Mouse (Mus musculus): ENCODE results near the gene Marf1.
"Not testable (repeated sequence)": the region's sequence is repeated elsewhere in the genome, so short reads cannot be mapped to it uniquely, and the experiment has no call there.

Gene Marf1

DNA sequence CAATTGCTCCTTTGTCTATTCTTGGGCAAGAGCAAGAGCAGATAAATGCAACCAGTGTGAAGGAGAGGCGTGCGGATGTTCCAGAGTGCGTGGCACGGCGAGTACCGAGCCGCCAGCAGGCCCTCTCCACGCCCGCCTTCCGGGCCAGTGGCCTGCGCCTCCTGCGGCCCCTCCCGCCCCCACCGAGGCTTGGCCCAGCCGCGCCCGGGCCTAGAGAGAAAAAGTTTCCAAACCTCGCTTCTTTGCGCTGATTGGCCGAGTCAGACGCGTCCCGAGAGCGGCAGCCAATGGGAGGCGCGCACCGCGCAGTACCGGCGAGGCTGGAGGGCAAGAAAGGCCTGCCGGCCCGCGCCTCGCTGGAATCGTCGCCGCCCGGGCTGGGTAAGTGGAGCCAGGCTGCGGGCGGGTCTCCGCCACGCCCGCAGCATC is at the start of gene Marf1, which contains the start of gene Nde1:
TSS of gene Marf1 (minus strand) at position 364 of the 429 bp plus-strand sequence.
TSS of gene Nde1 (plus strand) at position 288 of the 429 bp plus-strand sequence.
- DNase-seq (ENCODE audit: low read depth, low spot score), result peak; percentile 92

DNA sequence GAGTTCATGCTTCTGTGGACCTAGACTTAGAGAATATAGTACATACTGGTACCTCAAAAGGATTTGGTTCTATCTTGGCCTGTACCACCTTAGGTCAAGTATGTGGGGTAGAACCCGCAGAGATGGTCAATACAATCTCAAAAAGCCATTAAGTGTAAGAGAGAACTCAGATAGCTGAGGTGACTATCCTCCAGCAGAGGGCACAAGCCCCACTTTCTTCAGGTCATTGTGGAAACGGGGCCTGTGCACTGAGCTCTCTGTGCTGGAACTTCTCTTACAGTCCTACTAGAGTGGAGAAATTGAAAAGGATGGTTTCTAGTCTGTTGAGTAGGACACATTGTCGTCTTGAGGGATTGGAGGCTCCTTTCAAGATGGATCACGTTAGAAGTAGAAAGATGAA is 35.6 kb upstream of the Marf1 start:
- no peak for DNase-seq (ENCODE audit: low read depth, low spot score)

DNA sequence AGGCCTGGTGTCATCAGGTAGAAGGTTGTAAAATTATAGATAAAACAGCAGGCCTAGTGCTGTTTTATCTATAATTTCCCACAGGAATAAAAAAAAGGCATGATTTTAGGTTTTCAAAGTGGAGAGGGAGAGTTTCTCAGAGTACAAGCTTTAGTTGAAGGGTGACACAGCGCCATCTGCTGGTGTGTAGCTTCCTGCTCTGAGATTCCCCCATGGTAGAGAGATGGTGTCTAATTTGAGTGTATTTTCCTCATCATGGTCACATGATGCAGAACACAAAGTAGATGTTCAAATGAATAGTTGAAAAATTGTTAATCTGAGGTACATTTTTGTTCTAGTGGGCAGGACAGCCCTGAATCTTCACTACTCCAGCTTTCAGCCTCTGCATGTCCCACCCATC is 32.3 kb upstream of the Marf1 start:
- DNase-seq (ENCODE audit: low read depth, low spot score), result peak; percentile 55

DNA sequence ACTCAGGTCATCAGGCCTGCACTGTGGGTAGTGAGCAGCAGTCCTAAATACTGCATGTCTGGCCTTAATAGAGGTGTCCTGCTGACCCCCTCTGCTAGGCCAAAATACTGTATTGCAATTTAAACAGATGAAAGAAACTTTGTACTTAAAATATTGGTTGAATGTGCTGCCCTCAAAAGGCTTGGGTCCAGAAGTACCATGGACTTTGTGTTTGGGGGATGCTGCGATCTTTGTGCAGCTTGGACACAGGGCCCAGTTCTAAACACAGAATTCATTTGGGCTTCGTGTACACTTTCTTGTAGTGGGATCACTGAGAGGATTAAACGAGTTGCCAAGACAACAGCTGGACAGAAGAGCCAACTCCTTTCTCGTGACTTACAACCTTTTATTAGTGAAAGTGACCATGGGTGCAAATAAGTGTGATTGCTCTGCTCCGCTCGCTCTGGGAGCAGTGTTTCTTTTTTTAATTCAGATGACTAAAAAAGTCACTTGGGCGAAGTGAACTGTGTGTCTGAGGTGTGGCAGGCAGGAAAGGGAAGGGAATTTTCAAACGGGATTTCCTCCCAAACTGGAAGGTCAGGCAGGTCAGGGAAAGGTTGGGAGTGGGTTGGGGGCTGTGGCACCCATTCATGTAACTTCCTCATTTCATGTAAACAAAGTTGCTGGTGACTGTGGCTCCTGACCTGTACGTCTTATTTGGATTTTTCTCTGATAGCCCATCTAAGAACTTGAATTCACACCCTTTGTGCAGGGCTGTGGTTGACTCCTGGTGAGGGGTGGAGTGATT is 31.2 kb upstream of the Marf1 start:
- DNase-seq (ENCODE audit: low read depth, low spot score), result no peak

DNA sequence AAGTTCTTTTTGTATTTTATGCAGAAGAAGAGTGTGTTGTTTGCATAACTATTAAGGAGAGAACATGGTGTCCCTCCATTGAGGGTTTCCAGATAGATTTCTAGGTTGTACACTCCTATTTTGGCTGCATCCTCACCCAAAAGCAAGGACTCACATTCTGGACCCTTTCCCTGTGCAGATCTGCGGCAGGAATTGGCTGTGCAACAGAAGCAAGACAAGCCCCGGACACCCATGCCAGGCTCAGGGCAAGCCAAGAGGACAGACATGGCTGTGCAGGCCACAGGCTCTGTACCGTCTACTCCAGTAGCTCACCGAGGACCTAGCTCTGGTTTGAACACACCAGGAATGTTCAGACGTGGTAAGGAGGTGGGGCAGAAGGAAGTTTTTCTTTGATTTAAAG is 22.4 kb upstream of the Marf1 start:
- no peak for DNase-seq (ENCODE audit: low read depth, low spot score)

DNA sequence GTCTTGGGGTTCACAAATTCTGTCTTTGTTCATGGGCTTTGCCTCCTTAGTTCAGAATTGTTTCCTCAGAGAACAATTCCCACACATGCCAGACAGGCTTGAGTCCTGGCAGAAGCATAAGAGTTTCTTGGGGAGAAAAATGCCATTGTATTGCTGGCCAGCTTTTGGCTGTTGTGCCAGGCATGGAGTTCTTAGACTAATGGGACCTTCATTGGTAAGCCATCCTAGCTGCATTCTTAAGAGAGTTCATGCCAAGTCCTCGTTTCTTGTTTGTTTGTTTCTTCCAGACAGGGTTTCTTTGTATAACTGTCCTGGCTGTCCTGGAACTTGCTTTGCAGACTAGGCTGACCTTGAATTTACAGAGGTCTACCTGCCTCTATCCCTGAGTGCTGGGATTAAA is 20.7 kb upstream of the Marf1 start:
- no peak for DNase-seq (ENCODE audit: low read depth, low spot score)

DNA sequence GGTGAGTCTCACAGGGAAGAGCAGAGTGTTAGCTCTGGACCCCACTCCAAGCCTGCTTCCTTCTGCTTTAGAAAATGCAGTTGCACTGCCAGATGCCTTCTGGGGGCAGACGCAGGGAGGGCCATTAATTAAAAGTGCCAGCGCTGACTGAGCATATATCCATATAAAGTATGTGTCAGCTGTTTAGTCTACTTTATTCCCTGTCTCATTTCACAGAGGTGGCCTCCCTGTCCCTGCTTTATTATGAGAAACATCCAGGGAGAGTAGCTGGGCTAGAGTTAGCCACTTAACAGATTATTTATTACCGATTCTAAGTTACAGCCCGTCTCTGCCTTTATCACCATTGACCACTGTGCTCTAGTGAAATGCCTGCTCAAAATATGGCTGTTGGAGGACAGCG is 19.2 kb upstream of the Marf1 start:
- no peak for DNase-seq (ENCODE audit: low read depth, low spot score)

DNA sequence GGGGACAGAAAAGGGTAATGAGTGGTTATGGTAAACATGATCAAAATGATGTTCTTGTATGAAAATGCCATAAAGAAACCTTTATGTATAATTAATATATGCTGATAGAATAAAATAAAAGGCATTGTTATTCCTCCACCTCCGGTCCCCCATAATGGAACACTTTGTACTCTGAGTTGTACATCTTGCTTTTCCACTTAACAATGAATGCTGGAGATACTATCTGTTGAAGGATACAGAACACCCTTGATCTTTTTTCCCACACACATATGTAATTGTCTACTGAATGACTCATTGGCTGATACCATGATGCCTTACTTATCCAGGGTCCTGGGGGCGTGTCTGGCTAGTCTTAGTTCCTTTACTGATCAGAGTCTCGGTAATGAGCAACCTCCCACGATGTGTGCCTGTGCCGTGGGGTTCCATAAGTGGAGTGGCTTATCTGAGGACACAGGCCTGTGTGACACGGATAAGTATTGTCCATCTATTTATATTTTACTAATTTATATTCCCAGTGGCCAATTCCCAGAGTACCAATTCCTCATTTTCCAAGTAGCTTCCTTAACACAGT is 17.1 kb upstream of the Marf1 start:
- DNase-seq (ENCODE audit: low read depth, low spot score), result no peak

DNA sequence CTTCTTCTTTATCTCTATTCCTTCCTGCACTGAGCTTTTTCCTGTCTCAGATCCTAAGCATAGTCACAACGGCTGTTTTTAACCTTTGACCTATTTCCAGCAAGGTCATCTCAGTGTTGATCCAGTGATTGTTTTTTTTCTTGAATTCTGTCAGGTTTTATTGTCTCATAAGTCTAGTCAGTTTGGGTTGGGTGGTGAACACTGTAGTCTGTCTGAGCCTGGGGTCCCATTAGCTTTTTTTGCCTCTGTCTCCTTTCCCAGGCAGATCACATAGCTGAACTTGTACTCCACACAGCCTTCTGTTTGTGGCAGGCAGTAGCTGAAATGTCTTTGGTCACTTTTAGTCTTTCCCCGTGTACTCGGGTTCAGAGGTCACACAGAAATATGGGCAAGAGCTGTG is 14.9 kb upstream of the Marf1 start:
- no peak for DNase-seq (ENCODE audit: low read depth, low spot score)

DNA sequence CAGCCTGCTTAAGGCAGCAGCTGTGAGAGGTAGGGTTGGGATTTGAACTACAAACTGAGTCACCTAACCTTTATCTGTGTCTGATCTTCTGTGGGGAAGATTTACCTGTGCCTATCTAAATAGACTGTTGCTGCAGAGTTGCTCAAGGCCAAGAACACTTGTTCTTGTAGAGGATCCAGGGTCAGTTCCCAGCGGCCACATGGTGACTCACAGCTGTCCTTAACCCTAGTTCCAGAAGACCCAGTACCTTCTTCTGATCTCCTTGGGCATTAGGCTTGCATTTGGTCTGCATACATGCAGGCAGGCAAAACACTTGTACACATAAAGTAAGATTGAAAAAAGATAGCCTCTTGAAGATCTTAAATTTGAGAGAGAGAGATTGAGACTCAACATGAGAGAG is 6.6 kb upstream of the Marf1 start:
- no peak for DNase-seq (ENCODE audit: low read depth, low spot score)

DNA sequence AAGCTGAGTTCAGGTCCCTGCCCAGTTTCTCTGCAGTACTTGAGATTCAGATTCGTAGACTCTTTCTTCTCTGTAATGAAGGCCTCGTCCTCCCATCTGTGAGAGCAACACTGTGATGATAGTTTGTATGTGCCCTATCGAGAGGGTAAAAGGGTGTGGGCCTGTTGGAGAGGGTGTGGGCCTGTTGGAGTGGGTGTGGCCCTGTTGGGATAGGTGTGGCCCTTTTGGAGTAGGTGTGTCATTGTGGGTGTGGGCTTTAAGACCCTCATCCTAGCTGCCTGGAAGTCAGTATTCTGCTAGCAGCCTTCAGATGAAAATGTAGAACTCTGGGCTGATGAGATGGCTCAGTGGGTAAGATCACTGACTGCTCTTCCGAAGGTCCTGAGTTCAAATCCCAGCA is 3.3 kb upstream of the Marf1 start:
- DNase-seq (ENCODE audit: low read depth, low spot score), result no peak

DNA sequence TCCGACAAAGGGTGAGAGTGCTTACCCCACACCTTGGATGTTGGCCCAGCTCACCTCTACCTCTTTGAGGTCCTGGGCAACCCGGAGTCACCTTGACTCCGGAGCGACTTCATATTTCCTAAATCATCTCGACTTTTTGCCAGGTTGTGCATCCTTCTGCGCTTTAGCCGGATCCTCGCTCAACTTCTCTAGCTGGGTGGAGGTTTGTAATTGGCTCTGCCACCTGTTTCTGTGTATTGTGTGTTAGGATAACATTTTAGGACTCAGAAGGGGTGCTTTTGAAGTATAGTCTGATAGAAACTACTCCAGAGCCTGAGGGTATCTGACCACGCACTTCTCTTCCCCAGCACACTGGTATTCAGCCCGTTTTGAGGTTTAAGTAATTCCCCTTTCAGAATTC is 580 bp upstream of the Marf1 start:
- no peak for DNase-seq (ENCODE audit: low read depth, low spot score)

DNA sequence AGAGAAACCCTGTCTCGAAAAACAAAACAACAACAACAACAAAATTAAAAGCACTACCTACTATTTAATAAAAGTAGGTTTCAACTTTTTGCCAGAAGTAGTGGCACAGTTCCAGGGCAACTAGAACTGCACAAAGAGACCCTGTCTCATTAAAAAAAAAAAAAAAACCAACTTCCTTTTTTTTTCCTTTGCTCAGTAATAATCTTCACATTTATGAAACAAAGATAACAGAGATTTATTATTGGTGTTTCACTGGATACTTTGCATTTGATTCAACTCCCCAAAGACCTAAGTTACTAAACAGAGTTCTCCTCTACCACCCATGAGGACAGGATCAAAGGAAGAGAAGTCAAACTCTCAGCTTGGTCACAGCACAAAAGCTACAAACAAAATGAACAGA is 2.2 kb downstream of the Marf1 start:
- no peak for DNase-seq (ENCODE audit: low read depth, low spot score)

DNA sequence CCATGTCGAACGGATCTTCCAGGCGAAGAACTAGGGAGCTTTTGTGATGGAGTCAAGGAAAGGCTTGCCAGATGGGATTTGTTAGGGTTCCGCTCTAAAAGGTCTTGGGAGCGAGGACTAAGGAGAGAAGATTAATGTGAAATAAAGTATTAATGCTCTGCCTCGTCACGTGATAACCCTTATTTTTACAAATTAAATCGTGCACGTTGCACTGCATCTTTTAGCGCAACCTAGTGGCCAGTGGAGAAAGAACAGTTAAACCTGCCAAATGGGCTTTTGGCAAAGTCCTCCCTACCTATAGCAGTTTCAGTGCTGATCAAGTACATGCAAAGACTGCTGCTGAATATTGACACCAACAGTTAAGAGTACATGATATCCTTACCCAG is 3.4 kb downstream of the Marf1 start:
- DNase-seq (ENCODE audit: low read depth, low spot score), result peak; percentile 85

DNA sequence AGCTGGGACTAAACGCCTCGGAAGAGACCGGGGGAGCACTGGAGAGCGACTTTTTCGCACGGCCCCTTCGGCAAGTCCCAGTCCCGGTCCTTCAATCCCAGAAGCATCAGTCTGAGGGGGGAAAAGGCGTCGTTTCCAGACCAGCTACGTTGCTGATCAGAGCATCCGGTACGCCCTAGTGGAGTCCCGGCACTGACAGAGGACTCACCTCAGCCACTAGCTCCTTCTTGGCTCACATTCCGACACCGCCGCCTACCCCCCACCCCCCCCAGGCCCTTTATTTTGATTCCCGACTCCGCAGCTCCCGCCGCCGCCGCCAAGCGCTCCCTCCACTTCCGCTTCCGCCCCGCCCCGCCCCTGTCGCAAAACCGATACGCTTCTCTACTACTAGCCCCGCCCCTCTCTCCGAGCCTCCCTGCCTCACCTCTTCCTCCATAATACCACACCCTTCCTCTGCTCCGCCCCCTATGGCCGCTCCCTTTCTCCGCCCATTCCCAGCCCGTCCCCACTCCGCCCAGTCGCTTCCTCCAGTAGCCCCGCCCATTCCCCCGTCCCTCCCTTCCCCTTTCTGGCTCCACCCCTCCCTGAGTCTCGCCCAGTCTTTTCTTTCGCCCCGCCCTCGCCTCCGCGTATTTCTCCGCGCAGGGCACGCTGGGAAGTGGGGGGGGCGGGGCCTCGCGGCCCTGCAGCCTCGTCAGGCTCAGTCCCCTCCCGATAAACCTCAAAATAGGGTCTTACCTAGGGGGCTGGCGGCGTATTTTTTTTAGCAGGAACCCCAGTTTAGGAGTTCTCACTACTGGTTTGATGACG is 4.0 kb downstream of the Marf1 start:
- peak; percentile 99 for DNase-seq (ENCODE audit: low read depth, low spot score)

DNA sequence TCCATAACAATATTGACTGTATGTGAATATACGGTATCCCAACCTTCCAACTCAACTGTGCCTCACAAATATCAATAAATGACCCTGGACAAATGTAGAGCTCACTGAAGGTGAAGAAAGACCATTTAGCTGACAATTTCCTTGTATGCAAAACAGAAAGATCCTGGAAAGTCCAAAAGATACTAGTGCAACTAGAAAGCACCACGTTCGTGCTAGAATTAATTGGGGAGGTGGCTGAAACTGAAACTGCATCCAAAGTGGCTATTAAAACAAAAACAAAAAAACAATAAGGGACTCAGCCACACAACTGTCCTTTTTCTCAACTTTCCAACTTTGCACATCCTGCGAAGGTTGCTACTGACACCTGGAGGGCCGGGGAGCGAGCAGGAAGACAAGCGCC is 4.6 kb downstream of the Marf1 start:
- DNase-seq (ENCODE audit: low read depth, low spot score), result no peak

DNA sequence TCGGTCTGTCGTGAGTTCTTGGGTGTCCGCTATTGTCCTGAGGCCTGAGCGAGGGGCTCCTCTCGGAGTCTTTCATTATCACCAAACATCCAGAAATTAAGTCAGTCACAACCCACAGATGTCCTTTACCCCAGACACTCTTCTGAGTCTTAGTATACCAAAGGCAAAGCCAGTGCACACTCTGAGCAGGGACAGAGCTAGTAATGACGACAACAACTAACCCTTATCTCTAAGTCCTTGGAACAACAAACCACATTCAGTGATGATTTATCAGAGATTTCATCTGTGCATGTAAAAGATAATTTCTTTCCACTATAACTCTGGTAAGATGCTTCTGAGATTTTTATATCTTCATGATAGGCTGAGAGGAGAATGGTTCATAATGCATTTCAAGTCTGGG is 6.8 kb downstream of the Marf1 start:
- peak; percentile 26 for DNase-seq (ENCODE audit: low read depth, low spot score)

DNA sequence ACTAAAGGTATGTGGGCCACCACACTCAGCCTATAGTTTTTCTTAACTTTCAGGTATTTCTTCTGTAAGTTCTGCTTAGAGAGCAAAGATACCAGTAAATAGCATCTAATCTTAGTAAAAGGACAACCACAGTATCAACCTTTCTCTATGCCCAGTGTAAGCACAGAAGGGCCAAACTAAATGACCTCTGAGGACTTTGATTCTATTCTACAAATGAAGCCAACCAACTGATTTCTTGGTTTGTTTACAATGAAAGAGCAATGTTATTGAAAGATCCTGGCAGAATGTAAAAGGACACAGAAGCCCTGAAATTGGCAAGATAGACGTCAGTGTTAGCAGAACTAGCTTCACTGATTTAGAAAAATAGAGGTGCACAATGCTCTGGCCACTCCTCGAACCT is 7.5 kb downstream of the Marf1 start:
- DNase-seq (ENCODE audit: low read depth, low spot score), result not testable (repeated sequence)

DNA sequence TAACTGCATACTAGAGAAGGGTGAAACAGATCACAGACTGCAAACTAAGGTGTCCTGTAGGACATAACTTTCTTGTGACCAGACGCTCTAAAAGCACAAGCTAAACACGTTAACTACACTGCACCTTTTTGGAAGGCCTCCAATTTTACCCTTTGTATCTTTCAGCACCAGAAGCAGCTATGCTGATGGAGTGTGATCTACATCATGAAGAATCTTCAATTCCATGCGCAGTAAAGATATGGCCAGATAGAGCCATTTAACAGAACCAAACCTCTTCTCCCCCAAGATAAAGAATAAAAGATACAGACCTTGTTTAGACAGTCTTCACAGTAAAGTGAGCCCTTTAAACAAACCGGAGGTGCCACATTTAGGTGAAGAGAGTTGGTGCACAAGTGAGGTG is 11.4 kb downstream of the Marf1 start:
- DNase-seq (ENCODE audit: low read depth, low spot score), result no peak

DNA sequence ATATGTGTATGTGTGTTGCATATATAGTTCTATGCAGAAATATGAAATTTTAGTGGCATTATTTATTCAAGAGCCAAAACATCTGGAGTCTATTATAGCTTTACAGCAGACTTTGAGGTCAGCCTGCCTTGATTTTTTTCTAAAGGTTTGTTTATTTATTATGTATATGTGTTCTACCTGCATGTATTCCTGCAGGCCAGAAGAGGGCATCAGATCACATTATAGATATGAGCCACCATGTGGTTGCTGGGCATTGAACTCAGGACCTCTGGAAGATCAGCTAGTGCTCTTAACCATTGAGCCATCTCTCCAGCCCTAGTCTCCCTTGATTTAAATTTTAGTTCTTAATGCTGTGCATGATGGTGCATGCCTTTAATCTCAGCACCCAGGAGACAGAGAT is 15.4 kb downstream of the Marf1 start:
- peak; percentile 13 for DNase-seq (ENCODE audit: low read depth, low spot score)

DNA sequence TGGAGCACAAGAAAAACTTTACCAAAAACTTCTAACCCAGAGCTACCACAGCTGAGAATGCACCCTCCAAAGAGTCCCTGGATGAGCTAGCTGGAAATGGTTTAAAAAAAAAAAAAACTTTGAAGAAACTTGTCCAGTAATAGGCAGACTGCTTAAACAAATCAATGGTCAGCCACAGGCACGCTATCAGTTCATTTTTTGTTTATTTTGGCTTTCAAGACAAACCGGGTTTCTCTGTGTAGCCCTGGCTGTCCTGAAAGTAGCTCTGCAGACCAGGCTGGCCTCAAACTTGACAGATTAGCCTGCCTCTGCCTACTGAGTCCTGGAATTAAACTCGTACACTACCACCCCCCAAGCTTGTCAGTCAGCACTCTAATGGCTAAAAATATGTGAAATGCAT is 19.9 kb downstream of the Marf1 start:
- DNase-seq (ENCODE audit: low read depth, low spot score), result no peak

DNA sequence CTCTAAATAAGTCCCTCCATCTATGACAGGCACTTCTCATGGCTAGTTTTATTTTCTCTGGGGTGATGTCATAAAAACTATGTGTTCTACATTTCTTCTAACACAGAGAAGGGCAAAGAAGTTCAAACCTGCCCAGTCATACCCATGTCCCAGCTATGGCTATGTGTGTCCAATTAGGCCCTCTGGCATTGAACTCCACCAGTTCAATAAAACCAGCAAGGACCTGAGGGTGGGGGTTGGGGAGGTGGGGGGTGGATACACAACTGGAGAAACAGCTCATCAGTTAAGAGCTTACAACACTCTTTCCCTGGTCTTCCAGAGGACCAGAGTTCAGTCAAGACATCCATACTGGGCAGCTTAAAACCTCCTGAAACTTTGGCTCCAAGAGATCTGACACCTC is 24.0 kb downstream of the Marf1 start:
- no peak for DNase-seq (ENCODE audit: low read depth, low spot score)
